Mouse (Mus musculus): ENCODE measurements around the gene Psd4. TPM values are rescaled to one million over a fixed set of nuclear protein-coding genes. Genes with fewer than 3 reads are reported as not detected.

Gene Psd4
- total RNA-seq, 2 experiments from 2014 or later, result 0.55 to 2.0 TPM

- DNase-seq, result no peak
Measured at GRCm38 (mm10) chr2:24440056-24440455, 72.7 kb downstream of the Psd4 start.

GRCm38 (mm10) chr2:24441899-24442298 is 74.5 kb downstream of the Psd4 start:
- DNase-seq, result no peak

DNA sequence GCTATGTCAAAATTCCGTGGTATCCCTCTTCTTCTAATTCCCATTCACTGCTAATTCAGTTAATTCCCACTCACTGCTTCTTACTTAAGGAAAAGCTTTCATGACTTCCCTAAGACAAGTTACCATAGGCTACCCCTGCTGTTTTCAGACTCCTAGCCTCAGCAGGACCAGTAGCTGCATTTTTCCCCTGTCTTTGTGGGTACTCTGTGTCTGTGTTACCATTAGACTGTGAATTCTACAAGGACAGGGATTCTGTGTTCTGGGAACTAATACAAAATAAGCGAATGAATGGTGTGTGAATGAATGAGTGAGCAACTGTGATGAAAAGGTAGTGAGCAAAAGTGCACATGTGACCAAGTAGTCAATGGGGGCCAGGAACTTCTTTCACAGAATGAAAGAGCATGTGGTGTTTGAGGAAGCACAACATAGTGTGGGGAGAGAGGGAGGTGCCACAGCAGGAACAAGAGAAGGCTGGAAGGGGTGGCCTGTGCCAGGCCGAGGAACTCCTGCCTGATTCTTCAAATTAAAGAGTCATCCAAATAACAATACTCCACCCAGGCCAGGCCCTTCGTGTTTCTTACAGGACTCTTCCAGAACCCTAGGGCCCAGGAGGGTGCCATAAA is 75.0 kb downstream of the Psd4 start:
- no peak for DNase-seq

DNA sequence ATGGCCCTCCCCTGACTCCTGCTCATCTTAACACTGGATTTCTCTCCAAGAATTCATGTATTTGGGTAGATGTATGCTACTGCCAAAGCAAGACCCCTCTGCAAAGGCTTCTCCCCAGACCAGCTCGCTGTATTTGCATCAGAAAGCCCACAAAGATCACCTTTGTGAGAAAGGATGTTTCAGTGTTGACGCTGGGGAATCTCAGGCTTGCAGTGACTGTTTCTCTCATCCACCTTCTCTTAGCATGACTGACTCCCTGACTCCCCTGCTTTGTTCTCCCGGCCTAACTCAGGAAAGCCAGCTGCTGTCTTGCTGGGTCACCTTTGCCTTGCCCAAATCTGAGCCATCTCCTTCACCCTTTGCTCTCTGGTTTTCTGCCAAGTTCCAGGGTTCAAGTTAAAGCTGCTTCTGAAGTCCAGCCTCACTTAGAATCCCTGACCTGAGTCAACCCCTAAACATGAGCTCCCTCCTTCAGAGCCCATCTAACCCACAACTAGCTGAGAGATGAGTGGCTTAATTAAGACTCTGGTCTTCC is 75.9 kb downstream of the Psd4 start:
- no peak for DNase-seq

- no peak for DNase-seq
Measured at GRCm38 (mm10) chr2:24449111-24449510, 81.7 kb downstream of the Psd4 start.

DNA sequence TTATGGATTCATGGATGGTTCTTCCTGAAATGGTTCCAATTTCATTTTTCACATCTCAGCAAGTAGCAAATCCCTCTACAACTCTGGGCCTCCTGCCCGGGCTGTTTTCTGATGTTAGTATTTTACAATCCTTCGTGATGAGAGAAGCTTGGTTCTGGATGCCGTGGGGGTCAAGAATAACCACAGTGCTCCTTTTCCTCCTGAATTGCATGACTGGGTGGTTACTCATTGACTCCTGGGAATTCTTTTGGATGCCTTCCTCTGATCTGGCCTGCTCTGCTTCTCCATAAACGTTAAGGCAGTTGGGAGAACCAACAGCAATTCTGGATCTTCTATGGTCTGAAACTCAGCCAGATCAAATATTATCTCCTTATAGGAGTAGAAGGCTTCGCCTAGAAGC is 85.8 kb downstream of the Psd4 start:
- DNase-seq, result no peak

- DNase-seq, result no peak
Measured at GRCm38 (mm10) chr2:24454429-24455011, 87.1 kb downstream of the Psd4 start.

DNA sequence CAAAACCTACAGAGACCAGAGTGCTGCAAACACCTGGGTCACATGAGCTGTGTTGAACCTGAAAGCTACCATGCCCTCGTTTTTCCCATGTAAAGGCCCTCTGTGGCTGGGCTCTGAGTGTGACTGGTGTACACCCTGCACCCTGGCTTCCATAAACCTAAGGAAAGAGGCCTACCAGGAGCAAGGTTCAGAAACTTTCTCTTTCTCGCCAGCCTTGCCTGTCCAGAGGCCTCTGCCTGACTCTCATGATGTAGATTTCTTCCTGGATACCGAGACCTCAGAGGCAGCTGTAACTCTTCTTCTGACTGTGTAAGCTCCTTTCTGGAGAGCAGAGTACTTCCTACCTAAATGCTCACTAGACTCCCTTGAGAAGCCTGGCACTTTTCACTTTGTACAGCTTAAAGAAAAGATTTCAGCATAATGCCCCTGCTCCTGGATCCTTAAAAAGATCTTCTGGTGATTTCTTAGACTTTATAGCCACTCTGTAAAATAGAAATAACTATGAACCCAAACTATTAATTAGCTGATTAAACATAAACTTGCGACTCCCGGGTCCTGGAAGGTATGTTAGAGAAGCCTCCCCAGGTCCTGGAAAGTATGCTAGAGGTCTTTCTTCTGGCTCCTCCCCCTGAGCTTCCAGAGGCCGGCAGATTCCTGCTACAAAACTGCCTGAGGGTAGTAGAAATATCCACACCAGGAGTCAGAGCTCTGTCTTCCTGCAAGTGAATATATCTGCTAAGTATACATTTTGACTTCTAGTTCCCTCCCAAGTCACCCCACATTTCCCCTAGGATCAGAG is 87.9 kb downstream of the Psd4 start:
- DNase-seq, result no peak

- no peak for DNase-seq
Measured at GRCm38 (mm10) chr2:24456841-24457240, 89.5 kb downstream of the Psd4 start.

DNA sequence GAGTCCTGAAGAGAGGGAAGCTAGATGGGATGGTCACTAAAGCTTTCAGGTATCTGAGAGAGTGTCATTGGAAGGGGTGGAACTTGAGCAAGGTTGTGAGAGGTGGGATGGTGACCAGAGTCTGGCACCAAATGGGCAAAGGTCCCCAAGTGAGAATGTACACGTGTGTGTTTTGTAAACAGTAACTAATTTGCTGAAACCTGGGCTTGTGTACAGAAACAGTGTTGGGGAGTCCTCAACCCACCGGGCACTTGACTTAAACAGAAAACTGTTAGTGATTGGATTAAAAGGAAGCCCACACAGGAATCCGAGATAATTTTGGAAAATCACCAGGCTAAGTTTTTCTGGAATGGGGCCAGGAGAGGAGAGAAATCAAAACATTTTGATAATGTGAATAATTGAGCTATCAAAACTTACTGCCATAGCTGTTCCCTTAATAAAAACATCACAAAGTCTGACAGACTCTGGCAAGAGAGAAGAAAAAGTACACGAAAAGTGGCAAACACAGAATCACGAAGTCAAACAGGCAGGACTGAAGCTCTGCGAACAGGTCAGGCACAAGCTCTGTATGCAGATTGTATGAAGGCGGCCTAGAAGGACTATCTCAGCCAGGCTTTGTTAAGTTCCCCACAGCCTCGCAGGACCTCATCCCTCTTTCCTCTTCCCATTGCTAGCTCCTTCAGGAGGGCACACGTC is 92.9 kb downstream of the Psd4 start:
- no peak for DNase-seq

GRCm38 (mm10) chr2:24460808-24461127 is 93.4 kb downstream of the Psd4 start:
- DNase-seq, result no peak

Other genes with a start within 250 kb of the Psd4 start
- not detected for gene Il1f8, start 214.4 kb upstream of the Psd4 start, total RNA-seq (2021)
- not detected for gene Il1f9, start 181.1 kb upstream of the Psd4 start, total RNA-seq (2021)
- not detected for gene Il1f6, start 152.2 kb upstream of the Psd4 start, total RNA-seq (2021)
- not detected for gene Il1f5, start 90.6 kb upstream of the Psd4 start, total RNA-seq (2021)
- gene Il1f10, start 76.4 kb upstream of the Psd4 start, total RNA-seq (2021), result not detected
- gene Il1rn, start 30.7 kb upstream of the Psd4 start, total RNA-seq (2021), result not detected
- gene Pax8, start 108.0 kb downstream of the Psd4 start, total RNA-seq (2021), result not detected

All from layer of hippocampus, postnatal 36 days (tissue).